Mouse (Mus musculus): ENCODE data around the gene Nr2f1. TPM values are rescaled to one million over a fixed set of nuclear protein-coding genes. Genes with fewer than 3 reads are reported as not detected.

Nr2f1 gene
- polyA plus RNA-seq, 1 experiment from 2014 or later, result 67.5 TPM

DNA sequence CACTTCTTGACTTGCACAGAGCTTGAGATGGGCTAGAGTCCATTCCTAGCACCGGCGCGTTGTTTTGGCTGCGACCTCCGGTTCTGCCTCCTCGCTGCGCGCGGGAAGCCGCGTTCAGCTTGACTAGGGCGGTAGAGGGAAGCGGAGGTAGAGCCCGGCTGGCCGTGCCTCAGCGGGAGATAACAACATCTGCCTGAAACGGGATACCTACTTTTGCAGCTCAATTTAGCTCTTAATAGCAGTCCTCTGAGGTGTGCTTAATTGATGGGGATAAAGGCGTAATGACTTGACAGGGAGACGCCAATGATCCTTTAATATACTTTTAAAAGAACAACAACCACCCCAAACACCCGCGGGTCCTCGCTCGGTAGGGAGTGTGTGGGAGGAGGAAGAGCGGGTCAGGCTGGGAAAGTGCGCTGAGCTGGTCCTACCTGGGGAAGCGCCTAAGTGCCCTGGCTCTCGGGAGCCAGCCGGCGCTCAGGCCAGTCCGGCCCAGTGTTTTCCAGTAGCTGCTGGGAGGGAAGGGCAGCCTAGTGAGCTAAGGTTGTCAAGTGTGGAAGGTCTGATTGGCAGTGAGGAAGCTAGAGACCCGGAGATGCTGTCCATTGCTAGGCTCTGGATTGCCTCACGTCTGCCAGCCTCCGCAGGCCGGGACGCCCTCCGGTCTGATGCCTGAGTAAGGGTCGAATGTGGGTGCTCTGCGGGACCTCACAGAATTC lies 10.6 kb upstream of the Nr2f1 start:
- ATAC-seq (ENCODE audit: low FRiP score, low TSS enrichment), result peak; percentile 70
- H3K9me3 ChIP-seq (ENCODE audit: control insufficient read depth, low read length), result no peaks in the 10 kb centered on the region
- DNase-seq, result peak; percentile 83

DNA sequence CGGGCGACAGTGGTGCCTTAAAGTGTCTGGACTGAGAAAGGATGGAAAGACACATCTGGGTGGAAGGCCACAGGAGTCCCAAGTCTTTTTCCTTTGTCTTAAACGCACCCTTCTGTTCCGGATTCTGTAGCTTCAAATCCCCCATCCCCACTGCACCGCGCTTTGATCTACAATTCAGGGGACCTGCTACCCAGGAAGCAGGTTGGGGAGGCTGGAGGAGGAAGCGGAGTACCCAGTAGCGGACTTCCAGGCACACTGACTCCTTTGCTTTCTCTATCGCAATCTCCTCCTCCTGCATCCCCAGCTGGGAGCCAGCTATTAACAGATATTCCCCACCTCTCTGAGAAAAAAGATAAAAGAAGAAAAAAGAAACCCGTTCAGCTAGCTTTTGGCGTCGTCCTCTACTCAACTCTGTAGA lies 10.1 kb upstream of the Nr2f1 start:
- WGBS, result under 1% methylated on average over 12 of the region's 12 CpGs
- peak; percentile 31 for ATAC-seq (ENCODE audit: low FRiP score, low TSS enrichment)
- Histone ChIP-seq H3K4me2 (ENCODE audit: low read length) (peak overlapping the region; percentile 72), H3K27me3 (ENCODE audit: control insufficient read depth, insufficient read depth, low read length) (peaks cover 8% of the 10 kb centered on the region; the same call in 1 of the 2 replicates), H3K36me3 (ENCODE audit: control insufficient read depth, insufficient read depth, low read length) (no peaks in the 10 kb centered on the region), H3K9me3 (ENCODE audit: control insufficient read depth, low read length) (no peaks in the 10 kb centered on the region), H3K9ac (replicated peaks; ENCODE audit: low read length) (peak overlapping the region; percentile 64), H3K4me3 (replicated peaks; ENCODE audit: low read depth, low read length) (peak overlapping the region; percentile 38), H3K27ac (replicated peaks; ENCODE audit: low read depth, low read length) (peak overlapping the region; percentile 80), H3K4me1 (ENCODE audit: control insufficient read depth, insufficient read depth, low read length) (peaks cover 47% of the 10 kb centered on the region)
- DNase-seq, result peak; percentile 66

More for the DNA sequence above, 10.6 kb upstream of the Nr2f1 start:
- peak overlapping the region; percentile 64 for H3K9ac ChIP-seq (replicated peaks; ENCODE audit: low read length)
- peak overlapping the region; percentile 72 for H3K4me2 ChIP-seq (ENCODE audit: low read length)
- no peaks in the 10 kb centered on the region for H3K36me3 ChIP-seq (ENCODE audit: control insufficient read depth, insufficient read depth, low read length)
- under 1% methylated on average over 38 of the region's 38 CpGs for whole genome bisulfite sequencing
- peaks cover 8% of the 10 kb centered on the region; the same call in 1 of the 2 replicates for H3K27me3 ChIP-seq (ENCODE audit: control insufficient read depth, insufficient read depth, low read length)
- H3K4me3 ChIP-seq (replicated peaks; ENCODE audit: low read depth, low read length), result peak overlapping the region; percentile 38
- H3K27ac ChIP-seq (replicated peaks; ENCODE audit: low read depth, low read length), result peak overlapping the region; percentile 80
- H3K4me1 ChIP-seq (ENCODE audit: control insufficient read depth, insufficient read depth, low read length), result peaks cover 44% of the 10 kb centered on the region

DNA sequence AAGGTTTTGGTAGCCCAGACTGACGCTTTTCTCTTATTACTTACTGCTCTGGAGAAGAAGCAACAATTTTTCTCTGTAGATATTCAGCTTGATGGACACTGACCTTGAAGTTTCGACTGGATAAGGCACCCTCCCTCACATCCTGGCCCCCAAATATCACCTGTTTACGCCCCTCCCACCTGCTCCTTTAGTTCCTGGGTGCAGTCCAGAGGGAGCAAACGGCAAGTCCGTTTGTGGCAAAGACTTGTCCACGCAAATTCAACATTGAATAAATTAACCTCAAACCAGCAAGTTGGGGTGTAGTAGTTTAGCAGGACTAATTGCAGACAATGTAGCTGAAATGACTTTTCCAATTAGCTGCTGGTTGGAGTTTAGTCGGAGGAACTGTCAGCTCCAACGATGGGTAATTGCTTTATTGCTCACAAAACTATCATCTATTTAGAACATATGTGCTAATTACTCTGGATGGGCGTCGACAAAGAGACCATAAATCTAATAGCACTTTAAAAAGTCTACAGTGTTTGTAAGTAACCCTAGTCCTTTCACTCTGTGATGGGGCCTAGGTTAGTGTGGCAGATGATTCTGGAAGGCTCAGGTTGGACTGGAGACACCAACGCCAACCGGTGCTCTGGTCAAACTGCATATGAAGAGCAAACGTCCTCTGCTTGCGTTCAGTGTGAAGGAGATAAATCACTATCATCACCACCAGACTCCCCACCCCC lies 9.3 kb upstream of the Nr2f1 start:
- H3K4me1 ChIP-seq (ENCODE audit: control insufficient read depth, insufficient read depth, low read length), result peaks cover 47% of the 10 kb centered on the region
- peaks cover 8% of the 10 kb centered on the region; the same call in 1 of the 2 replicates for H3K27me3 ChIP-seq (ENCODE audit: control insufficient read depth, insufficient read depth, low read length)
- no peak for DNase-seq
- H3K4me2 ChIP-seq (ENCODE audit: low read length), result peak overlapping the region; percentile 72
- H3K9ac ChIP-seq (replicated peaks; ENCODE audit: low read length), result 0 out of 2 replicates have a peak overlapping the region, but pooled peaks have one; percentile 64
- no peaks in the 10 kb centered on the region for H3K9me3 ChIP-seq (ENCODE audit: control insufficient read depth, low read length)
- WGBS, result 15% methylated on average over 14 of the region's 14 CpGs
- no peak for ATAC-seq (ENCODE audit: low FRiP score, low TSS enrichment)
- no peaks in the 10 kb centered on the region for H3K36me3 ChIP-seq (ENCODE audit: control insufficient read depth, insufficient read depth, low read length)
- peak overlapping the region; percentile 38; the same call in 1 of the 2 replicates for H3K4me3 ChIP-seq (replicated peaks; ENCODE audit: low read depth, low read length)
- 0 out of 2 replicates have a peak overlapping the region, but pooled peaks have one; percentile 45 for H3K27ac ChIP-seq (replicated peaks; ENCODE audit: low read depth, low read length)

DNA sequence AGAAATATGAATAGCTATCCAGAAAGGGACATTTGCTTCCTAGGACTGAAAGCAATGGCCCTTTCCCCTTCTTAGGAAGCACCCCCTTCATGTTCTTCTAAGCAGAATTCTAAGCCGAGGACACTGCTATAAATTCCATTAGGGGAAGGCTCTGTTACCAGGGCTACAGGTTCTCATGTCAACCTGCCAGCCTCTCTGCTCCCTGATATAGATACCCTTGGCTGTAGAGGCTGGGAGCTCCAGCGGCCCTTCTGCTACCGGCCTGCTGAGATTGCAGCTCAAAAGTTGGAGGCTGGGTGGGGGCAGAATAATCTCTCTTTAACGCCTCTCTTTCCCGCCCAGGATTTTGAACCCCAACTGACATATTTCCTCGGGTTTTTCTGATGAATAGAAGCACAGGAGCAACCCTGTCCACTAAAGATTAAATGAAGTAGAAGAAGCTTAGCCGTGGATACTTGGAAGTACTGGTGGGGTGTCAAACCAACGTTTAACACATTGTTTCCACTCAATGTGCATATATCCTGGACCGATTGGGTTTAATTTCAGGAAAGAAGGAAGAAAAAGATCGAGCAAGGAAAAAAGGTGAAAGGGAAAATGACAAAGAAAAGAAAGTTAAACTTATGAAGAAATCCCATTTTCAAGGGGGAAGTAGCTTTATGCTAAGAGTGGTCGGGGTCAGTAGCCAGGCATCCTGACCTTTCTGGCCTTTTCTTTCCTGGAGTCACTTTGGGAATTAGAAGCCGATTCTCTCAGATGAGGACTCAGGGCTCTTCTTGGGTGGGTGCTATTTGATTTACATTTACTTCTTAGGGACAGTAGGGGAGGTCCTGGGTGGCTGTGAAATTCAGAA lies 8.5 kb upstream of the Nr2f1 start:
- Histone ChIP-seq H3K4me2 (ENCODE audit: low read length) (peak overlapping the region; percentile 72), H3K27me3 (ENCODE audit: control insufficient read depth, insufficient read depth, low read length) (peaks cover 8% of the 10 kb centered on the region; the same call in 1 of the 2 replicates), H3K27ac (replicated peaks; ENCODE audit: low read depth, low read length) (peak overlapping the region; percentile 46; the same call in 1 of the 2 replicates), H3K4me1 (ENCODE audit: control insufficient read depth, insufficient read depth, low read length) (peaks cover 47% of the 10 kb centered on the region), H3K9ac (replicated peaks; ENCODE audit: low read length) (0 out of 2 replicates have a peak overlapping the region, but pooled peaks have one; percentile 1), H3K9me3 (ENCODE audit: control insufficient read depth, low read length) (no peaks in the 10 kb centered on the region), H3K36me3 (ENCODE audit: control insufficient read depth, insufficient read depth, low read length) (no peaks in the 10 kb centered on the region), H3K4me3 (replicated peaks; ENCODE audit: low read depth, low read length) (no peak overlapping the region)
- DNase-seq, result peak; percentile 70
- ATAC-seq (ENCODE audit: low FRiP score, low TSS enrichment), result no peak
- WGBS, result 5% methylated on average over 12 of the region's 12 CpGs

DNA sequence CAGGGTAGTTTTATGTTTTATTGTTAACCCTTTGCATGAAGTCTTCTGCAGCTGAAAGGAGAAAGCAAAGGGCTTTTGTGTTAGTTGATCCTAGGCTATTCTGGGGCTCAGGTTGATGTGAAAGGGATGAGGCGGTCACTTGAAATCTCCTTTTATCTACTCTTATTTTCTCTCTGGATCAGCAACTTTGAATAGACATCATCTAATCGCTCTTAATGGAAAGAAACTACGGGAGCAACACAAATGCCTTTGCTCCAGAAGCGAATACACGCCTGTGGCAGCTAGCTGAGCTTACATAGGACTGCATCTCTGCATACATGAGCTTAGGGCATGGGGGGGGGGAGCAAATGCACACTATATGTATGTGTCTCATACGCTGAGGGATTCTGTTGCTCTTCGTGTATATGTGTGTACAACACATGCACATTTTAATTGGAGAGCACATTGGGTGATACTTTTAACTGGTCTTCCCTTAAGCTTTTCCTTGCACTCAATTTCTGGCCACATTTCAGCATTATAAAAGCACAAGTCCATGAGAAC lies 7.4 kb upstream of the Nr2f1 start:
- ATAC-seq (ENCODE audit: low FRiP score, low TSS enrichment) (no peak), DNase-seq (peak; percentile 28)
- Histone ChIP-seq H3K9me3 (ENCODE audit: control insufficient read depth, low read length) (no peaks in the 10 kb centered on the region), H3K4me2 (ENCODE audit: low read length) (peak overlapping the region; percentile 72), H3K9ac (replicated peaks; ENCODE audit: low read length) (no peak overlapping the region; the same call in 1 of the 2 replicates), H3K4me1 (ENCODE audit: control insufficient read depth, insufficient read depth, low read length) (peaks cover 47% of the 10 kb centered on the region), H3K4me3 (replicated peaks; ENCODE audit: low read depth, low read length) (peak overlapping the region; percentile 7; the same call in 1 of the 2 replicates), H3K27ac (replicated peaks; ENCODE audit: low read depth, low read length) (0 out of 2 replicates have a peak overlapping the region, but pooled peaks have one; percentile 26), H3K36me3 (ENCODE audit: control insufficient read depth, insufficient read depth, low read length) (no peaks in the 10 kb centered on the region), H3K27me3 (ENCODE audit: control insufficient read depth, insufficient read depth, low read length) (peaks cover 6% of the 10 kb centered on the region; the same call in 1 of the 2 replicates)
- 16% methylated on average over 7 of the region's 7 CpGs for WGBS

DNA sequence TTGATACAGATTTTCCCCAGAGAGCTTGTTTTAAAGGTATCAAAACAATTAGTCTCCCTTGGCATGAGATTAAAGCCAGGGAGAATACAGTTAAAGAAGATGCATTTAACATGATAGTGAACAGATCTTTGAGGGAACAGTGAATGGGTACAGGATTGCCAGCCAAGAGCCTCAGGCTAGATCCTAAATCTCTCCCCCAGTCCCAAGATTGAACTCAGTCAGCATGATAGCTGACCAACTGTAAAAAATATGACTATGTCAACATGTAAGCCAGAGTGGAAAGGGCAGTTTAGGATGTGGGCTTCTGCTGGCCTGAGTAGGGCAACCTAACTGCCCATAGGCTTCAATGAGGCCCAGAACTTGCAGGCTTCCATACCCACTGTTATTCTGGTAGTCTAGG lies 5.9 kb upstream of the Nr2f1 start:
- H3K9me3 ChIP-seq (ENCODE audit: control insufficient read depth, low read length), result no peaks in the 10 kb centered on the region
- no peak overlapping the region for H3K9ac ChIP-seq (replicated peaks; ENCODE audit: low read length)
- H3K4me3 ChIP-seq (replicated peaks; ENCODE audit: low read depth, low read length), result no peak overlapping the region
- DNase-seq (peak; percentile 8), ATAC-seq (ENCODE audit: low FRiP score, low TSS enrichment) (no peak)
- peak overlapping the region; percentile 82 for H3K4me2 ChIP-seq (ENCODE audit: low read length)
- H3K27ac ChIP-seq (replicated peaks; ENCODE audit: low read depth, low read length), result no peak overlapping the region
- no peaks in the 10 kb centered on the region for H3K27me3 ChIP-seq (ENCODE audit: control insufficient read depth, insufficient read depth, low read length)
- H3K4me1 ChIP-seq (ENCODE audit: control insufficient read depth, insufficient read depth, low read length), result peaks cover 42% of the 10 kb centered on the region
- H3K36me3 ChIP-seq (ENCODE audit: control insufficient read depth, insufficient read depth, low read length), result no peaks in the 10 kb centered on the region

DNA sequence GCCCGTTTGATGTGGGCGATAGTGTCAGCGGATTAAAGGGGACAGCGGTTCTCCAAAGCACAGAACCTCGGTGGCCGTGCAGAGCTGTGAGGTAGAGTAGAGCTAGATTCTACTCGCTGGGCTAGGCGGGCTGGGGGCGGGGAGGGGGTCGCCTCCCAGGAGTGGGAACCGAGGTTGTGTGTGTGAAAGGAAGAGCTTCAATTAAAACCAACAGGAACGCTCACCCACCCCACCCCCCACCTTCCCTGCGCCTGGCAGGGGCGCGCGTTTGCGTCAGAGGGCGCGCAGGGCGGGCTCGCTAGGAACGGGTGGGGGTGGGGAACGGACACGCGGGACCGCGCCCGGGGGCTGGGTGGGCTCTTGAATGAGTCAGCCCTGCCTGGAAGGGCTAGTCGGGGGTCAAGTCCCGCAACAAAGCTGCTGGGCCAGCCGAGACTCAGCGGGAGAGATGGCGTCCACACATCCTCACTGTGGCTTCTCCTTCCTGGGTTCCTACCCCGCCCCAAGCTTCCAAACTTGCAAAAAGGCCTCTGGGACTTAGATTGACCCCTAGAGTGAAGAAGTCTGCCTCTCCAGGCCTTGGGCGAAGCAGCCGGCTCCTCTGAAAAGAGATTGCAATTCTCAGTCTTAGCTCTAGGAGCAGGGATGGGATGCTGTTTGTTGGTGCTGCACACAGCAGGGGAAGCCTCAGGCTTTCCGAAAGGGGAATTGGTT lies 3.9 kb upstream of the Nr2f1 start:
- Histone ChIP-seq H3K36me3 (ENCODE audit: control insufficient read depth, insufficient read depth, low read length) (no peaks in the 10 kb centered on the region), H3K9ac (replicated peaks; ENCODE audit: low read length) (peak overlapping the region; percentile 85), H3K4me3 (replicated peaks; ENCODE audit: low read depth, low read length) (peak overlapping the region; percentile 87), H3K9me3 (ENCODE audit: control insufficient read depth, low read length) (no peaks in the 10 kb centered on the region), H3K27ac (replicated peaks; ENCODE audit: low read depth, low read length) (peak overlapping the region; percentile 94), H3K4me1 (ENCODE audit: control insufficient read depth, insufficient read depth, low read length) (peaks cover 26% of the 10 kb centered on the region), H3K4me2 (ENCODE audit: low read length) (peak overlapping the region; percentile 82), H3K27me3 (ENCODE audit: control insufficient read depth, insufficient read depth, low read length) (no peaks in the 10 kb centered on the region)
- peak; percentile 51 for ATAC-seq (ENCODE audit: low FRiP score, low TSS enrichment)
- WGBS, result under 1% methylated on average over 37 of the region's 37 CpGs
- peak; percentile 88 for DNase-seq
